Mouse (Mus musculus): ENCODE measurements around the gene Dusp16. TPM values are rescaled to one million over a fixed set of nuclear protein-coding genes. Genes with fewer than 3 reads are reported as not detected.

The Dusp16 gene
- polyA plus RNA-seq, 1 experiment: 0.22 TPM

DNA sequence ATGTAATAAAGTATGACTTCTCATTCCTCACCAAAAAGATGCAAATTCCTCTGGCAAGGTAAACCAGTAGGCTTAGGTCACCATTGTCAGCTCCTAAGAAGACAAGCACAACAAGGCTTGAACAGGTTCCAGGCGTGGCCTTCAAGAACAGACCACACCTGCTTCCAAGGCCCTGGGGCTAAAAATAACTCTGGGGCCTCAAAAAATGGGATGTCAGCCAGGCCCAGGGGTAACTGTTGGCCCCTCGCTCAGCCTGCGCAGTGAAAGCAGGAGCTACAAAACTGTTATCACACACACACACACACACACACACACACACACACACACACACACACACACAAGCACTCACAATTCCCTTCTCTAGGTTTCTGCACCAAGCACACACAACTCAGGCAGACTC is 18.5 kb downstream of the Dusp16 start:
- no peak overlapping the region for H3K4me3 ChIP-seq (replicated peaks)
- no peaks in the 10 kb centered on the region for H3K27me3 ChIP-seq (ENCODE audit: control insufficient read depth)
- peaks cover 33% of the 10 kb centered on the region for H3K4me1 ChIP-seq (ENCODE audit: control insufficient read depth)
- no peaks in the 10 kb centered on the region for H3K9me3 ChIP-seq (ENCODE audit: control insufficient read depth, low read length)
- H3K36me3 ChIP-seq (ENCODE audit: control insufficient read depth): no peaks in the 10 kb centered on the region; the same call in 1 of the 2 replicates
- TF ChIP-seq TAL1 (IDR thresholded peaks at IDR 0.05; ENCODE audit: low read length): no peak
- TF ChIP-seq GATA1 (IDR thresholded peaks at IDR 0.05; ENCODE audit: low read length): no peak

- H3K27me3 ChIP-seq (ENCODE audit: control insufficient read depth): no peaks in the 10 kb centered on the region
- H3K4me1 ChIP-seq (ENCODE audit: control insufficient read depth): peaks cover 32% of the 10 kb centered on the region
- no peak overlapping the region for H3K4me3 ChIP-seq (replicated peaks)
- H3K9me3 ChIP-seq (ENCODE audit: control insufficient read depth, low read length): no peaks in the 10 kb centered on the region
- TF ChIP-seq GATA1 (IDR thresholded peaks at IDR 0.05; ENCODE audit: low read length): no peak
- TF ChIP-seq TAL1 (IDR thresholded peaks at IDR 0.05; ENCODE audit: low read length): no peak
- H3K36me3 ChIP-seq (ENCODE audit: control insufficient read depth): no peaks in the 10 kb centered on the region; the same call in 1 of the 2 replicates
These were observed 19.0 kb downstream of the Dusp16 start for GRCm38 (mm10) chr6:134773292-134773893.

GRCm38 (mm10) chr6:134770339-134770738 is 22.1 kb downstream of the Dusp16 start:
- TF ChIP-seq TAL1 (IDR thresholded peaks at IDR 0.05; ENCODE audit: low read length) (no peak), GATA1 (IDR thresholded peaks at IDR 0.05; ENCODE audit: low read length) (no peak)
- H3K9me3 ChIP-seq (ENCODE audit: control insufficient read depth, low read length): no peaks in the 10 kb centered on the region
- no peak overlapping the region for H3K4me3 ChIP-seq (replicated peaks)
- H3K27me3 ChIP-seq (ENCODE audit: control insufficient read depth): no peaks in the 10 kb centered on the region
- peaks cover 30% of the 10 kb centered on the region for H3K4me1 ChIP-seq (ENCODE audit: control insufficient read depth)
- H3K36me3 ChIP-seq (ENCODE audit: control insufficient read depth): no peaks in the 10 kb centered on the region; the same call in 1 of the 2 replicates

DNA sequence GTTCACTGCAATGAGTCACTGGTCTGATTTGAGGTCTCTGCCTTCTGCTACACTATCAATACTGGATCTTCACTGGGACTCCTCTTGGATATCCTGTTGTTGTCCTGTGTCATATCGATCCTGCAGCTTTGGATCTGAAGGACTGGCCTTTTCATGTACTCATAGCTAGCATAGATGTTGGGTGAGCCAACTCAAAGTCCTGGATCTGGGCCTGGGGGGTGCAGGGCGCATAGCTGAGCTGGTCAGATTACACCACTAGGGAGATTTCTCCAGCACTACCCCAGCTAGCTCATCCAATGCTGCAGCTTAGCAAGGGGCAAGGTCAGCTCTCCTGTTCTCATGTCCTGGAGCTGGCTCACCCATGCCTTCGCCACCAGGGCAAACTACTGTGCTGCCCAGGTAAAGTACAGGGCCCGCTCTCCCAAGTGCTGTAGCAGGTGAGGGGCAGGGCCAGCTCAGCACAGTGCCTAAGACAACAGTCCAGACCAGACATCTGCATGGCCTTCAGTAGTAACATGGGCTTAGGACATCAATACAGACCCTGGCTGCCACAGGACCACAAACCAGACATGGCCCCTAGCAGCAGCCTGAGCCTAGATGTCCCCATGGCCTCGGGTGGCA is 27.9 kb downstream of the Dusp16 start:
- Histone ChIP-seq H3K4me1 (ENCODE audit: control insufficient read depth) (peaks cover 2% of the 10 kb centered on the region), H3K4me3 (replicated peaks) (no peak overlapping the region), H3K27me3 (ENCODE audit: control insufficient read depth) (no peaks in the 10 kb centered on the region), H3K36me3 (ENCODE audit: control insufficient read depth) (peaks cover 5% of the 10 kb centered on the region), H3K9me3 (ENCODE audit: control insufficient read depth, low read length) (no peaks in the 10 kb centered on the region)
- no peak for TF ChIP-seq TAL1 (IDR thresholded peaks at IDR 0.05; ENCODE audit: low read length)
- TF ChIP-seq GATA1 (IDR thresholded peaks at IDR 0.05; ENCODE audit: low read length): no peak

- H3K4me3 ChIP-seq (replicated peaks): no peak overlapping the region
- peaks cover 2% of the 10 kb centered on the region for H3K4me1 ChIP-seq (ENCODE audit: control insufficient read depth)
- TF ChIP-seq TAL1 (IDR thresholded peaks at IDR 0.05; ENCODE audit: low read length) (no peak), GATA1 (IDR thresholded peaks at IDR 0.05; ENCODE audit: low read length) (no peak)
- H3K9me3 ChIP-seq (ENCODE audit: control insufficient read depth, low read length): no peaks in the 10 kb centered on the region
- peaks cover 7% of the 10 kb centered on the region for H3K36me3 ChIP-seq (ENCODE audit: control insufficient read depth)
- no peaks in the 10 kb centered on the region for H3K27me3 ChIP-seq (ENCODE audit: control insufficient read depth)
These were observed 29.0 kb downstream of the Dusp16 start for GRCm38 (mm10) chr6:134763436-134763835.

DNA sequence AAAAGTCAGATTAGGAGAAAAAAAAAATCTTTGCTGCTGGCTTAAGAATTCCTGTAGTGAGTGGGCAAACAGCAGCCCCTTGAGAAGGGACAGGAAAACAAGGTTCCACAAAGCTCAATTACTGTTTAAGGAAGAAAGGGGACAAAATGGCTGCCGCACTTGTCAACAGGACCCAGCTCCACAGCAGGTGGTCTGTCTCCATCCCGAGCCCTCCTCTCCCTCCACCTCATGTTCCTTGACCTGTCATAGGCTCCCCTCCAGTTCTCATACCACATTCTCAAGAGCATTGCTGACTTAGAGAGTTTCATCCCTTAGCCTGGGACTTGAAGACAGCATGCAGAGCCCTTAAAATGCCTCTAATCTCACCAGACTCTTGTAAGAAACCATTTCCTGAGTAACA is 30.6 kb downstream of the Dusp16 start:
- H3K4me1 ChIP-seq (ENCODE audit: control insufficient read depth): peaks cover under 1% of the 10 kb centered on the region
- peaks cover 11% of the 10 kb centered on the region for H3K36me3 ChIP-seq (ENCODE audit: control insufficient read depth)
- no peaks in the 10 kb centered on the region for H3K9me3 ChIP-seq (ENCODE audit: control insufficient read depth, low read length)
- no peak overlapping the region for H3K4me3 ChIP-seq (replicated peaks)
- TF ChIP-seq TAL1 (IDR thresholded peaks at IDR 0.05; ENCODE audit: low read length): no peak
- no peak for TF ChIP-seq GATA1 (IDR thresholded peaks at IDR 0.05; ENCODE audit: low read length)
- H3K27me3 ChIP-seq (ENCODE audit: control insufficient read depth): no peaks in the 10 kb centered on the region

- Histone ChIP-seq H3K4me3 (replicated peaks) (no peak overlapping the region), H3K27me3 (ENCODE audit: control insufficient read depth) (no peaks in the 10 kb centered on the region), H3K9me3 (ENCODE audit: control insufficient read depth, low read length) (no peaks in the 10 kb centered on the region), H3K36me3 (ENCODE audit: control insufficient read depth) (peaks cover 14% of the 10 kb centered on the region), H3K4me1 (ENCODE audit: control insufficient read depth) (no peaks in the 10 kb centered on the region; the same call in 1 of the 2 replicates)
- TF ChIP-seq TAL1 (IDR thresholded peaks at IDR 0.05; ENCODE audit: low read length): no peak
- no peak for TF ChIP-seq GATA1 (IDR thresholded peaks at IDR 0.05; ENCODE audit: low read length)
These were observed 31.4 kb downstream of the Dusp16 start for GRCm38 (mm10) chr6:134760926-134761544.

GRCm38 (mm10) chr6:134756058-134756457 is 36.4 kb downstream of the Dusp16 start:
- TF ChIP-seq TAL1 (IDR thresholded peaks at IDR 0.05; ENCODE audit: low read length) (no peak), GATA1 (IDR thresholded peaks at IDR 0.05; ENCODE audit: low read length) (no peak)
- H3K4me3 ChIP-seq (replicated peaks): no peak overlapping the region
- no peaks in the 10 kb centered on the region for H3K27me3 ChIP-seq (ENCODE audit: control insufficient read depth)
- peaks cover 21% of the 10 kb centered on the region for H3K36me3 ChIP-seq (ENCODE audit: control insufficient read depth)
- H3K9me3 ChIP-seq (ENCODE audit: control insufficient read depth, low read length): no peaks in the 10 kb centered on the region
- peaks cover 10% of the 10 kb centered on the region for H3K4me1 ChIP-seq (ENCODE audit: control insufficient read depth)

GRCm38 (mm10) chr6:134753858-134754257 is 38.6 kb downstream of the Dusp16 start:
- TF ChIP-seq TAL1 (IDR thresholded peaks at IDR 0.05; ENCODE audit: low read length) (no peak), GATA1 (IDR thresholded peaks at IDR 0.05; ENCODE audit: low read length) (no peak)
- H3K27me3 ChIP-seq (ENCODE audit: control insufficient read depth): no peaks in the 10 kb centered on the region
- no peak overlapping the region for H3K4me3 ChIP-seq (replicated peaks)
- peaks cover 19% of the 10 kb centered on the region for H3K36me3 ChIP-seq (ENCODE audit: control insufficient read depth)
- H3K4me1 ChIP-seq (ENCODE audit: control insufficient read depth): peaks cover 10% of the 10 kb centered on the region
- no peaks in the 10 kb centered on the region for H3K9me3 ChIP-seq (ENCODE audit: control insufficient read depth, low read length)

Measured in erythroblast, embryonic 14.5 days (primary cell).